Mouse (Mus musculus) heart, adult 10 weeks (tissue): ENCODE measurements around the gene Krt19. TPM values are rescaled to one million over a fixed set of nuclear protein-coding genes. Genes with fewer than 3 reads are reported as not detected.

ENCODE experiments used
- polyA plus RNA-seq: library from polyadenylated mRNA; stranded (reverse); fragments of 350-450 nt; fragmentation: Illumina TruSeq; extraction: RNeasy Lipid Tissue Mini Kit (QIAGEN cat#74804); gene quantifications from one replicate; pipeline ENCODE4 v1.2.3, GENCODE M21; 2014; ENCODE audit warnings: low read depth, low replicate concordance

The Krt19 gene
- polyA plus RNA-seq, result 7.3 TPM

GRCm38 (mm10) chr11:100148615-100149330 is at the start of gene Krt19:
Gene Krt19, minus strand, starts transcription at chr11:100148665.

GRCm38 (mm10) chr11:100192992-100193391 is 44.5 kb upstream of the Krt19 start, which contains the start of gene Krt9:
Gene Krt9, minus strand, starts transcription at chr11:100193246.

GRCm38 (mm10) chr11:100135731-100136130 is 12.7 kb downstream of the Krt19 start, which contains the start of gene Krt15:
Gene Krt15, minus strand, starts transcription at chr11:100135928.

GRCm38 (mm10) chr11:100121466-100121865 is 27.0 kb downstream of the Krt19 start, which contains the start of gene Krt13:
Gene Krt13, minus strand, starts transcription at chr11:100121566.

GRCm38 (mm10) chr11:100105576-100106122 is 42.8 kb downstream of the Krt19 start, which contains the start of gene Krt36:
Gene Krt36, minus strand, starts transcription at chr11:100105626.

GRCm38 (mm10) chr11:100096141-100096540 is 52.3 kb downstream of the Krt19 start, which contains the start of gene Krt35:
Gene Krt35, minus strand, starts transcription at chr11:100096241.

Other genes with a start within 250 kb of the Krt19 start
- gene Krtap31-1, start 240.7 kb downstream of the Krt19 start, polyA plus RNA-seq, result not detected
- not detected for gene Gm11565, start 233.9 kb downstream of the Krt19 start, polyA plus RNA-seq
- gene Krtap31-2, start 212.4 kb downstream of the Krt19 start, polyA plus RNA-seq, result not detected
- not detected for gene Krtap9-5, start 200.2 kb downstream of the Krt19 start, polyA plus RNA-seq
- gene Krtap29-1, start 169.6 kb downstream of the Krt19 start, polyA plus RNA-seq, result not detected
- gene Krtap16-1, start 162.1 kb downstream of the Krt19 start, polyA plus RNA-seq, result not detected
- not detected for gene Krtap17-1, start 154.7 kb downstream of the Krt19 start, polyA plus RNA-seq
- not detected for gene Krt33a, start 132.5 kb downstream of the Krt19 start, polyA plus RNA-seq
- gene Krt33b, start 118.8 kb downstream of the Krt19 start, polyA plus RNA-seq, result not detected
- gene Krt34, start 107.1 kb downstream of the Krt19 start, polyA plus RNA-seq, result not detected
- not detected for gene Krt31, start 98.1 kb downstream of the Krt19 start, polyA plus RNA-seq
- not detected for gene Krt32, start 60.4 kb downstream of the Krt19 start, polyA plus RNA-seq
- gene Krt35, start 52.4 kb downstream of the Krt19 start, polyA plus RNA-seq, result not detected
- gene Krt36, start 43.0 kb downstream of the Krt19 start, polyA plus RNA-seq, result not detected
- not detected for gene Krt13, start 27.1 kb downstream of the Krt19 start, polyA plus RNA-seq
- not detected for gene Krt15, start 12.7 kb downstream of the Krt19 start, polyA plus RNA-seq
- not detected for gene Krt9, start 44.6 kb upstream of the Krt19 start, polyA plus RNA-seq
- not detected for gene Krt14, start 58.9 kb upstream of the Krt19 start, polyA plus RNA-seq
- not detected for gene Krt16, start 100.2 kb upstream of the Krt19 start, polyA plus RNA-seq
- not detected for gene Krt17, start 112.4 kb upstream of the Krt19 start, polyA plus RNA-seq
- not detected for gene Krt42, start 121.2 kb upstream of the Krt19 start, polyA plus RNA-seq
- gene Eif1, start 171.2 kb upstream of the Krt19 start, polyA plus RNA-seq, result 1,167 TPM
- gene Gast, start 185.7 kb upstream of the Krt19 start, polyA plus RNA-seq, result not detected
- gene Hap1, start 207.5 kb upstream of the Krt19 start, polyA plus RNA-seq, result 1.4 TPM
- 166 TPM for gene Jup, start 249.1 kb upstream of the Krt19 start, polyA plus RNA-seq